Mouse (Mus musculus) midbrain, embryonic 14.5 days (tissue): ENCODE results near the gene Eci2. TPM values are rescaled to one million over a fixed set of nuclear protein-coding genes. Genes with fewer than 3 reads are reported as not detected.
A peak's percentile ranks its signal among the peaks of the same experiment; 100 is the strongest.

ENCODE experiments used
- ATAC-seq: fragments of 200-750 bp; cut with Nextera tagmentation; 2 replicates; pipeline ENCODE4 v1.8.0; 2017; ENCODE audit warnings: moderate number of reproducible peaks, moderate library complexity; ENCODE audit not compliant: low FRiP score, low TSS enrichment
- DNase-seq: peaks from one replicate; pipeline ENCODE4 v3.0.0-alpha.2; 2015
- H3K27ac ChIP-seq: fragments of 300-500 bp; sonication (generic); replicated peaks from 2 replicates; pipeline ENCODE4 v1.5.1; 2014; ENCODE audit warnings: mild to moderate bottlenecking, low read depth, low read length, moderate library complexity
- H3K27me3 ChIP-seq: fragments of 300-500 bp; sonication (generic); 2 replicates; pipeline ENCODE4 v1.6.1; 2014; ENCODE audit warnings: low read length, control low read depth, mixed read lengths; ENCODE audit not compliant: control insufficient read depth, insufficient read depth
- H3K36me3 ChIP-seq: fragments of 300-500 bp; sonication (generic); 2 replicates; pipeline ENCODE4 v1.6.1; 2014; ENCODE audit warnings: low read length, control low read depth; ENCODE audit not compliant: control insufficient read depth, insufficient read depth
- H3K4me1 ChIP-seq: fragments of 300-500 bp; sonication (generic); 2 replicates; pipeline ENCODE4 v1.6.1; 2014; ENCODE audit warnings: mild to moderate bottlenecking, antibody characterized with exemption, low read length, control low read depth; ENCODE audit not compliant: control insufficient read depth, insufficient read depth
- H3K4me2 ChIP-seq: fragments of 300-500 bp; sonication (generic); 2 replicates; pipeline ENCODE4 v1.6.1; 2014; ENCODE audit warnings: mild to moderate bottlenecking, low read length, moderate library complexity
- H3K4me3 ChIP-seq: fragments of 300-500 bp; sonication (generic); replicated peaks from 2 replicates; pipeline ENCODE4 v1.5.1; 2014; ENCODE audit warnings: low read depth, low read length
- H3K9ac ChIP-seq: fragments of 300-500 bp; sonication (generic); replicated peaks from 2 replicates; pipeline ENCODE4 v1.6.1; 2014; ENCODE audit warnings: mild to moderate bottlenecking, low read length, moderate library complexity
- H3K9me3 ChIP-seq: fragments of 300-500 bp; sonication (generic); 2 replicates; pipeline ENCODE4 v1.6.1; 2016; ENCODE audit warnings: low read length, control low read depth, mixed read lengths; ENCODE audit not compliant: control insufficient read depth
- WGBS: fragments of 180-500 bp; shearing (Covaris S2); extraction: QIAGEN DNeasy Blood & Tissue Kit; methylation state at CpG from one replicate; pipeline ENCODE4 v1.1.7; 2014; 5-methylcytosine and 5-hydroxymethylcytosine counted together
- polyA plus RNA-seq: library from polyadenylated mRNA; unstranded; fragments of >200 nt; fragmentation: Nextera tagmentation; extraction: Ambion mirVana; gene quantifications from 2 replicates; pipeline ENCODE4 v1.2.1, GENCODE M21; 2014

The Eci2 gene
- 93.9 and 115 TPM in 2 replicates for polyA plus RNA-seq

GRCm38 (mm10) chr13:35026879-35027278 is at the start of gene Eci2:
TSS of gene Eci2 (minus strand) at chr13:35027096.
- H3K4me2 ChIP-seq: peak within 1 kb of the TSS; percentile 23; the same call in 1 of the 2 replicates
- H3K4me3 ChIP-seq: no peak within 1 kb of the TSS
- no peaks in the 10 kb centered on the region for H3K9me3 ChIP-seq
- H3K27ac ChIP-seq: no peak within 1 kb of the TSS
- no peaks in the 10 kb centered on the region for H3K27me3 ChIP-seq
- WGBS: 4% methylated on average over 6 of the region's 6 CpGs
- peak; percentile 66 for DNase-seq
- H3K9ac ChIP-seq: no peak within 1 kb of the TSS
- no peaks in the 10 kb centered on the region for H3K4me1 ChIP-seq
- no peak for ATAC-seq
- no peaks in the 10 kb centered on the region for H3K36me3 ChIP-seq

DNA sequence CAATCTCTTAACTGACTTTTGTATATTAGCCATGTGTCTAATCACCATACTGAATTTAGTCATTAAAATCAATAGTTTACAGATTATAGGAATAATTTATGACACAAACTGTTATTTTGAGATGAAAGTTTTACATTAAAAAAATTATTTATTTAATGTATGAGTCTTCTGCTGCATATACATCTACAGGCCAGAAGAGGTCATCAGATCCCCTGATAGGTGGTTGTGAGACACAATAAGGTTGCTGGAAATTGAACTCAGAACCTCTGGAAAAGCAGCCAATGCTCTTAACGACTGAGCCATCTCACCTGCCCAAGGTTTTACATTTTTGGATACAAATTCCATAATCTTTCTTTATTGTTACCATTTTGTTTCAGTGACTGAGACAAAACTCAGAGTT is 48.0 kb upstream of the Eci2 start:
- H3K4me2 ChIP-seq: no peak overlapping the region
- no peak overlapping the region for H3K27ac ChIP-seq
- H3K4me3 ChIP-seq: no peak overlapping the region
- no peaks in the 10 kb centered on the region for H3K4me1 ChIP-seq
- ATAC-seq (no peak), DNase-seq (no peak)
- no peaks in the 10 kb centered on the region for H3K36me3 ChIP-seq
- H3K27me3 ChIP-seq: no peaks in the 10 kb centered on the region
- 60% methylated on average over 1 of the region's 1 CpGs for WGBS
- no peaks in the 10 kb centered on the region for H3K9me3 ChIP-seq
- no peak overlapping the region for H3K9ac ChIP-seq

DNA sequence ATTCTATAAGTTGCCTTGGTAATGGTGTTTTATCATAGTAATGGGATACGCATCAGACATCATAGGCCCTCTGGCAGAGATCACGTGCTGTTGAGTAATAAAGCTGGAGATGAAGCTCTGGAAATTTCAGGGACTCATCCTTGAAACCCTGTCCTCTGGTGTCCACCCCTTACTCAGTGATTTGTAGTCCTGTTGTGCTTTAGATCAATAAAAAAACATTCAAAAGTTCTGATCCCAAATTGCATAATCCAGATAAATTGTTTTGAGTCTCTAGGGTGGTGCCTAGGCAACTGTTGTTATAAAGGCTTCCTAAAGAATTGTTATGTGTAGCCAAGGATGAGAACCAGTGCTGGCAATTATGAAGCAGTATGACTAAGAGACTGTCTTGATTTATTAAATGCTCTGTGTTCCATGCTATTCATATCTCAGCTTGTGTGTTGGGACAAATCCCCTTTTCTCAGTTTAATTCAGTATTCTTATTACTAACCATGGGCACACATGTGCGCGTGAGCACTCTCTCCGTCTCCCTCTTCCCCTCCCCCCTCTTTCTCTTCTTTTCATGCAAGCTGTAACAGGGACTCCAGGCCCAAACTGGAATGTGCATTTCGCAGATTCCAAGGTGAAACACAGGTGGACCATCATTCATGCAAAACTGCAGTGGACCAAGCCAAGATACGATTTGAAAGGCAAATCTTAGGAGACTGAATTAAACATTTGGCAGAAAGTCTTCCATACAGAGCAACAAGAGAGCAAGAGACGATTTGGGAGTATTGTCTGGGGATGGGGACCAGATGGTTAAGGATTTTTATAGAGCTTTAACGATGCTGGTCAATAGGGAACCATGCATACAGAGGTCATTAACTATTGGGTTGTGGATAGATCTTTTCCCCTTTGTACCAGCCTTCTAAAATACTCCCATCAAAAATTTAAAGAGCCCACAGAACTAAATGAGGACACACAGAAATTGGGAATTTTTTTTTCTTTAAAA is 43.9 kb upstream of the Eci2 start:
- no peaks in the 10 kb centered on the region for H3K4me1 ChIP-seq
- 51% methylated on average over 9 of the region's 9 CpGs for WGBS
- no peak overlapping the region for H3K9ac ChIP-seq
- no peaks in the 10 kb centered on the region for H3K9me3 ChIP-seq
- no peak overlapping the region for H3K4me3 ChIP-seq
- no peak overlapping the region for H3K27ac ChIP-seq
- no peaks in the 10 kb centered on the region for H3K36me3 ChIP-seq
- ATAC-seq (peak; percentile 40; the same call in 1 of the 2 replicates), DNase-seq (peak; percentile 31)
- H3K4me2 ChIP-seq: no peak overlapping the region
- H3K27me3 ChIP-seq: no peaks in the 10 kb centered on the region

DNA sequence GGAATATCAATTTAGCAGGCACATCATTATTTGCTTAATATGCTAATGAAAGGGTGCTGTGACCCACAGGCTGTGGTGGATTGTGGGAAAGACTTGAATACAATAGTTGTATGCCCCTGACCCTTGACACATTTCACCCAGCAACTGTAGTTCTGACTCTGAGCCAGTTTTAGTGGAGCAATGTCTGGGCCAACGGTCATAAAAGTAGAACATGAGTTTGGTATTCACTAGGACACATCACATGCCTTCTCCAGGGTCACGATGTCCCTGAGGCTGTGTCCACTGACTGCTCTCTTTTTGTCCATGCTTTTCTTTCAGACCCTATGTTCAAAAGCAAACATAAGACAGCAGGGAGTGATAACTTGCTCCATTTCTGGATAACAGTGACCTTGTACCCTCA is 40.2 kb upstream of the Eci2 start:
- ATAC-seq (no peak), DNase-seq (no peak)
- Histone ChIP-seq H3K9me3 (no peaks in the 10 kb centered on the region), H3K9ac (no peak overlapping the region), H3K27me3 (no peaks in the 10 kb centered on the region), H3K4me3 (no peak overlapping the region), H3K4me2 (no peak overlapping the region), H3K27ac (no peak overlapping the region), H3K36me3 (no peaks in the 10 kb centered on the region), H3K4me1 (no peaks in the 10 kb centered on the region)
- 83% methylated on average over 2 of the region's 2 CpGs for WGBS

DNA sequence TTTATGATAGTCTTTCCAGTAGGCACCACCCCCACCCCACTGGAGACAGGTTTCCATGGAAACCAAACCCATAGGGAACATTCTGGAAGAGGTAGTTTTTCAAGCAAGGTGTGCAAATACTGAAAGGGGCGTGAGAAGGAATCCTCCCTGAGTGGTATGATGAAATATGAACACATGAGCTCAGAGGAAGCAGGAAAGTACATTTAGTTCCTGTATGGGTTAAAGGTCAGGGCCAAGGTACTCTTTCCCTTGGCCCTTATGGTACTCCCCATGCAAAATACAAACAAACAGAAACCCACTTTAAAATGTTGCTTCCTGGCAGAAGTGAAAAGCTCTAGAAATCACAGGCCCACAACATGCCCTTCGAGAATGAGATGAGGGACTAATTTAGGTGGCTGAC is 39.1 kb upstream of the Eci2 start:
- no peak for ATAC-seq

DNA sequence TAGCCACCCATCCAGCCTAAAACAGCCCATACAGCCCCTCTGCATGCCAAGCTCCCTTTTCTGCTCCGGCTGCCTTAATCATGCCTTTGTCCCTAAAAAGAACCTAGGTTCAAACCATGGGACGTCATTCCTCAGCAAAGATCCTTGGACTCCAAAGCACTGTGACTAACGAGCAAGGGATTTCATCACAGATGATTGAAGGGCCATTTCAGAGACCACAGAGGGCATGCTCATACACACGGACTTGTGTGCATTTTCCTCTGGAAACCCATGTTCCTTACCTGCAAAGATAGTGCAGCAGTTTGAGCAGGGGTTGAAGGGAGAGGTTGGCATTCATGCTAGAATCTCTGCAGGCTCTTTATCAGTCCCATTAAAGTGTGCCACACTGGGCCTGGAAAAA is 37.5 kb upstream of the Eci2 start:
- WGBS: 59% methylated on average over 4 of the region's 4 CpGs
- no peaks in the 10 kb centered on the region for H3K27me3 ChIP-seq
- no peaks in the 10 kb centered on the region for H3K36me3 ChIP-seq
- no peak overlapping the region for H3K9ac ChIP-seq
- H3K4me3 ChIP-seq: no peak overlapping the region
- H3K4me1 ChIP-seq: no peaks in the 10 kb centered on the region
- H3K9me3 ChIP-seq: no peaks in the 10 kb centered on the region
- DNase-seq (no peak), ATAC-seq (no peak)
- no peak overlapping the region for H3K27ac ChIP-seq
- H3K4me2 ChIP-seq: no peak overlapping the region

More for the DNA sequence above, 39.1 kb upstream of the Eci2 start:
- Histone ChIP-seq H3K9ac (no peak overlapping the region), H3K4me1 (no peaks in the 10 kb centered on the region), H3K36me3 (no peaks in the 10 kb centered on the region), H3K27ac (no peak overlapping the region), H3K9me3 (no peaks in the 10 kb centered on the region), H3K4me3 (no peak overlapping the region), H3K27me3 (no peaks in the 10 kb centered on the region), H3K4me2 (no peak overlapping the region)
- no peak for DNase-seq
- WGBS: 80% methylated on average over 2 of the region's 2 CpGs

GRCm38 (mm10) chr13:35058145-35058544 is 31.2 kb upstream of the Eci2 start:
- Histone ChIP-seq H3K36me3 (no peaks in the 10 kb centered on the region), H3K27me3 (no peaks in the 10 kb centered on the region), H3K4me1 (no peaks in the 10 kb centered on the region), H3K4me3 (no peak overlapping the region), H3K9me3 (no peaks in the 10 kb centered on the region), H3K9ac (no peak overlapping the region), H3K4me2 (no peak overlapping the region), H3K27ac (no peak overlapping the region)
- ATAC-seq (no peak), DNase-seq (no peak)
- WGBS: 6% methylated on average over 5 of the region's 5 CpGs

DNA sequence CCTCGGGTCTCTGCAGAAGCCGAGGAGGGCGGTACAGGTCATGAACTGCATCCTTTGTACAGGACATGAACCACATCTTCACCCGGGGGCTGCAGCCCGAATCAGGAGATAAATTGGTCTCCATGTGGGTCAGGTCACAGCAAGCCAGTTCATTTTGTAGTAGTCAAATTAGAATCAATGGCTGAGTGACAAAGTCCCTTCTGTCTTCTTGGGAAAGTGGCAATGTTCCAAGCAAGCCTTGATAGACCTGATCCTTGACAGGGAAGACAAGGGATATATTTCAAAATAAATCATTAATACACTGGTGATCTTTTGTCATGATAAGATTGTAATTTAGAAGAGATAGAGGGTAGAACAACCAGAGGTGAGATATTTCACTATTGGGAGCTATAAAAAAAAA is 9.6 kb upstream of the Eci2 start:
- Histone ChIP-seq H3K27ac (no peak overlapping the region), H3K9ac (no peak overlapping the region), H3K4me3 (no peak overlapping the region), H3K4me2 (no peak overlapping the region), H3K4me1 (no peaks in the 10 kb centered on the region), H3K36me3 (no peaks in the 10 kb centered on the region), H3K9me3 (no peaks in the 10 kb centered on the region), H3K27me3 (no peaks in the 10 kb centered on the region)
- ATAC-seq: no peak
- WGBS: 79% methylated on average over 5 of the region's 5 CpGs
- DNase-seq: no peak

DNA sequence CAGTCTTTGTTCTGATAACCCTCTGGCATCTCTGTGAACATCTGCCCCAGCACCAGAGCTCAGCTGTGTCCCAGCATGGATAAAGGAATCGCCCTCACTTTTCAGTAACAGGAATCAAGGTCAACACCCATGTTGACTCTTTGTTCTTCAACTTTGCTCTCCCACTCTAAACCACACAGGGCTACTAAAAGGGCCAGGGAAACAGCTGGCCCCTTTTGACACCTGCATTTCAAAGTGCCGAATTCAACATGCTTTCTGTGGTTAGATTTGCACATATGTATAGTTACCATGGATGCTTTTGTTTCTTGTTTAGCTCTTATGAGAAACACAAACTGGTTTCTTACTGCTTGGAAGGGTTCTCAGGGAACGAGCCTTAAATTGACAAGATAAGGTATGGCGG is 8.8 kb upstream of the Eci2 start:
- no peaks in the 10 kb centered on the region for H3K9me3 ChIP-seq
- H3K4me1 ChIP-seq: no peaks in the 10 kb centered on the region
- WGBS: 79% methylated on average over 4 of the region's 4 CpGs

More for the DNA sequence above, 8.8 kb upstream of the Eci2 start:
- H3K27me3 ChIP-seq: no peaks in the 10 kb centered on the region
- H3K9ac ChIP-seq: no peak overlapping the region
- H3K36me3 ChIP-seq: no peaks in the 10 kb centered on the region
- H3K4me3 ChIP-seq: no peak overlapping the region
- ATAC-seq (no peak), DNase-seq (no peak)
- H3K27ac ChIP-seq: no peak overlapping the region
- no peak overlapping the region for H3K4me2 ChIP-seq
